Mouse (Mus musculus) lung, postnatal 0 days (tissue): ENCODE results near the gene Ccl25. TPM values are rescaled to one million over a fixed set of nuclear protein-coding genes. Genes with fewer than 3 reads are reported as not detected.

ENCODE experiments used
- ATAC-seq: fragments of 200-750 bp; cut with Nextera tagmentation; 2 replicates; pipeline ENCODE4 v1.8.0; 2017; ENCODE audit warnings: moderate library complexity
- DNase-seq: peaks from one replicate; pipeline ENCODE4 v3.0.0-alpha.2; 2016; ENCODE audit warnings: low spot score
- H3K27ac ChIP-seq: fragments of 300-500 bp; sonication (generic); 2 replicates; pipeline ENCODE4 v1.5.1; 2014; ENCODE audit warnings: antibody characterized with exemption, mild to moderate bottlenecking, low read length, mixed read lengths
- H3K27me3 ChIP-seq: fragments of 300-500 bp; sonication (generic); replicated peaks from 2 replicates; pipeline ENCODE4 v1.6.1; 2014; ENCODE audit warnings: low read length, mixed read lengths; ENCODE audit not compliant: insufficient read depth
- H3K36me3 ChIP-seq: fragments of 300-500 bp; sonication (generic); 2 replicates; pipeline ENCODE4 v1.6.1; 2014; ENCODE audit warnings: low read length, mixed read lengths; ENCODE audit not compliant: insufficient read depth
- H3K4me1 ChIP-seq: fragments of 300-500 bp; sonication (generic); 2 replicates; pipeline ENCODE4 v1.6.1; 2014; ENCODE audit warnings: antibody characterized with exemption, low read depth, low read length, mixed read lengths; ENCODE audit not compliant: insufficient read depth
- H3K4me2 ChIP-seq: fragments of 300-500 bp; sonication (generic); replicated peaks from 2 replicates; pipeline ENCODE4 v1.6.1; 2014; ENCODE audit warnings: low read depth, mild to moderate bottlenecking, low read length, moderate library complexity, mixed read lengths
- H3K4me3 ChIP-seq: fragments of 300-500 bp; sonication (generic); 2 replicates; pipeline ENCODE4 v1.5.1; 2014; ENCODE audit warnings: low read depth, low read length
- H3K9ac ChIP-seq: fragments of 300-500 bp; sonication (generic); replicated peaks from 2 replicates; pipeline ENCODE4 v1.6.1; 2014; ENCODE audit warnings: low read depth, mild to moderate bottlenecking
- H3K9me3 ChIP-seq: fragments of 300-500 bp; sonication (generic); 2 replicates; pipeline ENCODE4 v1.6.1; 2016; ENCODE audit warnings: low read length, mixed read lengths
- CTCF ChIP-seq: IDR thresholded peaks from 2 replicates; pipeline ENCODE4 v1.5.1; 2016; ENCODE audit warnings: antibody characterized with exemption, mild to moderate bottlenecking
- EP300 ChIP-seq: IDR thresholded peaks from 2 replicates; pipeline ENCODE4 v1.6.1; 2016; ENCODE audit warnings: antibody characterized with exemption, mild to moderate bottlenecking, control low read depth
- WGBS: fragments of 180-500 bp; shearing (Covaris S2); extraction: QIAGEN DNeasy Blood & Tissue Kit; methylation state at CpG from one replicate; pipeline ENCODE4 v1.1.7; 2014; 5-methylcytosine and 5-hydroxymethylcytosine counted together
- polyA plus RNA-seq: library from polyadenylated mRNA; unstranded; fragments of >200 nt; fragmentation: Nextera tagmentation; extraction: Ambion mirVana; gene quantifications from 2 replicates; pipeline ENCODE4 v1.2.1, GENCODE M21; 2015

Gene Ccl25
- polyA plus RNA-seq, result 4.3 and 4.9 TPM in 2 replicates

- WGBS, result under 1% methylated on average over 60 of the region's 78 CpGs
- TF ChIP-seq EP300 (no peak), CTCF (no peak)
- H3K36me3 ChIP-seq, result 0 out of 2 replicates have a peak, but pooled peaks cover 4% of the 10 kb centered on the region
- peak within 1 kb of the TSS; percentile 86 for H3K4me2 ChIP-seq
- H3K27ac ChIP-seq, result peak within 1 kb of the TSS; percentile 93
- peak within 1 kb of the TSS; percentile 99 for H3K4me3 ChIP-seq
- peak; percentile 99 for ATAC-seq
- H3K27me3 ChIP-seq, result no peaks in the 10 kb centered on the region
- peak within 1 kb of the TSS; percentile 98 for H3K9ac ChIP-seq
- H3K9me3 ChIP-seq, result no peaks in the 10 kb centered on the region
- H3K4me1 ChIP-seq, result peaks cover 14% of the 10 kb centered on the region; the same call in 1 of the 2 replicates
- peak; percentile 97 for DNase-seq
Measured at GRCm38 (mm10) chr8:4324983-4325750, at the start of gene Ccl25, which contains the start of gene Elavl1. TSS of gene Ccl25 (plus strand) at chr8:4325210. TSS of gene Elavl1 (minus strand) at chr8:4325413.

GRCm38 (mm10) chr8:4275275-4276110 lies 49.5 kb upstream of the Ccl25 start, which contains the start of gene Timm44:
TSS of gene Timm44 (minus strand) at chr8:4275913.
- Histone ChIP-seq H3K27ac (peak within 1 kb of the TSS; percentile 51), H3K9me3 (no peaks in the 10 kb centered on the region), H3K4me1 (no peaks in the 10 kb centered on the region), H3K9ac (peak within 1 kb of the TSS; percentile 81), H3K27me3 (no peaks in the 10 kb centered on the region), H3K36me3 (peaks cover 5% of the 10 kb centered on the region; the same call in 1 of the 2 replicates), H3K4me3 (peak within 1 kb of the TSS; percentile 80), H3K4me2 (peak within 1 kb of the TSS; percentile 73)
- WGBS, result under 1% methylated on average over 39 of the region's 39 CpGs
- no peak for TF ChIP-seq EP300
- no peak for TF ChIP-seq CTCF
- DNase-seq (peak; percentile 97), ATAC-seq (peak; percentile 99)

- Histone ChIP-seq H3K4me3 (peak overlapping the region; percentile 80), H3K9me3 (no peaks in the 10 kb centered on the region), H3K9ac (peak overlapping the region; percentile 81), H3K4me1 (no peaks in the 10 kb centered on the region), H3K4me2 (peak overlapping the region; percentile 73), H3K27me3 (no peaks in the 10 kb centered on the region), H3K27ac (peak overlapping the region; percentile 34; the same call in 1 of the 2 replicates), H3K36me3 (peaks cover 5% of the 10 kb centered on the region; the same call in 1 of the 2 replicates)
- ATAC-seq (peak; percentile 46; the same call in 1 of the 2 replicates), DNase-seq (no peak)
- 27% methylated on average over 9 of the region's 9 CpGs for WGBS
- no peak for TF ChIP-seq CTCF
Measured at GRCm38 (mm10) chr8:4276111-4276465, 48.9 kb upstream of the Ccl25 start.

GRCm38 (mm10) chr8:4292738-4293137 lies 32.3 kb upstream of the Ccl25 start:
- no peak overlapping the region for H3K27ac ChIP-seq
- TF ChIP-seq EP300, result no peak
- no peak; the same call in 1 of the 2 replicates for TF ChIP-seq CTCF
- H3K9me3 ChIP-seq, result no peaks in the 10 kb centered on the region
- H3K27me3 ChIP-seq, result no peaks in the 10 kb centered on the region
- ATAC-seq (no peak), DNase-seq (no peak)
- no peak overlapping the region for H3K4me3 ChIP-seq
- H3K36me3 ChIP-seq, result peaks cover 45% of the 10 kb centered on the region; the same call in 1 of the 2 replicates
- H3K4me1 ChIP-seq, result no peaks in the 10 kb centered on the region
- 84% methylated on average over 5 of the region's 5 CpGs for WGBS
- no peak overlapping the region for H3K4me2 ChIP-seq
- H3K9ac ChIP-seq, result no peak overlapping the region

GRCm38 (mm10) chr8:4297822-4298221 lies 27.2 kb upstream of the Ccl25 start:
- ATAC-seq, result no peak
- Histone ChIP-seq H3K4me3 (no peak overlapping the region), H3K27ac (no peak overlapping the region), H3K36me3 (peaks cover 61% of the 10 kb centered on the region), H3K9me3 (no peaks in the 10 kb centered on the region), H3K4me2 (no peak overlapping the region), H3K4me1 (no peaks in the 10 kb centered on the region), H3K9ac (no peak overlapping the region), H3K27me3 (no peaks in the 10 kb centered on the region)
- WGBS, result 91% methylated on average over 4 of the region's 4 CpGs
- no peak for DNase-seq
- TF ChIP-seq CTCF (no peak), EP300 (no peak)

- Histone ChIP-seq H3K9me3 (no peaks in the 10 kb centered on the region), H3K27ac (no peak overlapping the region), H3K4me2 (no peak overlapping the region), H3K36me3 (peaks cover 49% of the 10 kb centered on the region), H3K9ac (no peak overlapping the region), H3K4me1 (no peaks in the 10 kb centered on the region), H3K4me3 (no peak overlapping the region), H3K27me3 (no peaks in the 10 kb centered on the region)
- ATAC-seq, result no peak
- WGBS, result 67% methylated on average over 3 of the region's 3 CpGs
- no peak for DNase-seq
- TF ChIP-seq EP300 (no peak), CTCF (no peak)
Measured at GRCm38 (mm10) chr8:4304124-4304547, 20.9 kb upstream of the Ccl25 start.
